Mouse (Mus musculus) megakaryocyte-erythroid progenitor cell, adult 5-6 weeks (primary cell): ENCODE measurements around the gene Gabra2. TPM values are rescaled to one million over a fixed set of nuclear protein-coding genes. Genes with fewer than 3 reads are reported as not detected.

Experiments
- ATAC-seq: replicated peaks from 2 replicates; pipeline ENCODE4 v1.8.0; 2016; ENCODE audit warnings: mild to moderate bottlenecking, inconsistent platforms; ENCODE audit not compliant: severe bottlenecking, poor library complexity, low FRiP score, low TSS enrichment
- total RNA-seq, 2 experiments: library from RNA; stranded (forward) in 1 of 2; stranded (reverse) in 1 of 2; fragments of 200-1000, 215-1000 nt in 1 of 2; fragments of >200 nt in 1 of 2; fragmentation: Nextera tagmentation in 1 of 2; gene quantifications; 2 replicates each; pipeline ENCODE4 v1.2.3; 2014 to 2017

The Gabra2 gene
- not detected in 2 replicates for total RNA-seq (2014; fragmentation: Nextera tagmentation)
- not detected in 2 replicates for total RNA-seq (2017)

GRCm38 (mm10) chr5:71095725-71096607 lies at the start of gene Gabra2:
Gene Gabra2 (minus strand): TSS chr5:71095849.
- ATAC-seq: no peak

- ATAC-seq: no peak
These were observed 41.0 kb upstream of the Gabra2 start for GRCm38 (mm10) chr5:71136691-71137090.

GRCm38 (mm10) chr5:71135840-71136239 lies 40.2 kb upstream of the Gabra2 start:
- no peak for ATAC-seq

GRCm38 (mm10) chr5:71127721-71128120 lies 32.1 kb upstream of the Gabra2 start:
- no peak for ATAC-seq

GRCm38 (mm10) chr5:71115216-71115615 lies 19.6 kb upstream of the Gabra2 start:
- ATAC-seq: no peak

GRCm38 (mm10) chr5:71095180-71095579 lies 469 bp downstream of the Gabra2 start:
- no peak for ATAC-seq

- ATAC-seq: no peak
These were observed 873 bp downstream of the Gabra2 start for GRCm38 (mm10) chr5:71094776-71095175.

- ATAC-seq: no peak
These were observed 1.8 kb downstream of the Gabra2 start for GRCm38 (mm10) chr5:71093807-71094206.

- ATAC-seq: no peak
These were observed 3.2 kb downstream of the Gabra2 start for GRCm38 (mm10) chr5:71092475-71092874.

- ATAC-seq: no peak
These were observed 3.7 kb downstream of the Gabra2 start for GRCm38 (mm10) chr5:71091926-71092325.

GRCm38 (mm10) chr5:71078861-71079260 lies 16.8 kb downstream of the Gabra2 start:
- no peak for ATAC-seq

- no peak for ATAC-seq
These were observed 34.0 kb downstream of the Gabra2 start for GRCm38 (mm10) chr5:71061696-71062095.

- ATAC-seq: no peak
These were observed 37.6 kb downstream of the Gabra2 start for GRCm38 (mm10) chr5:71058047-71058446.

- no peak for ATAC-seq
These were observed 58.3 kb downstream of the Gabra2 start for GRCm38 (mm10) chr5:71037352-71037751.

- no peak for ATAC-seq
These were observed 69.7 kb downstream of the Gabra2 start for GRCm38 (mm10) chr5:71025956-71026355.

GRCm38 (mm10) chr5:71011751-71012150 lies 83.9 kb downstream of the Gabra2 start:
- ATAC-seq: no peak

- ATAC-seq: no peak
These were observed 84.4 kb downstream of the Gabra2 start for GRCm38 (mm10) chr5:71011271-71011670.

- no peak for ATAC-seq
These were observed 84.9 kb downstream of the Gabra2 start for GRCm38 (mm10) chr5:71010797-71011196.

- ATAC-seq: no peak
These were observed 99.9 kb downstream of the Gabra2 start for GRCm38 (mm10) chr5:70995617-70996325.

GRCm38 (mm10) chr5:70993281-70993680 lies 102.4 kb downstream of the Gabra2 start:
- ATAC-seq: no peak

GRCm38 (mm10) chr5:70990891-70991290 lies 104.8 kb downstream of the Gabra2 start:
- ATAC-seq: no peak
